Mouse (Mus musculus) spleen, postnatal 14 days (tissue): ENCODE measurements at regions not wholly inside any gene's neighbourhood (a gene's known extent, or its start where the extent isn't known, plus 50 kb on each side); places are given as distances from the start of the nearest gene placed in this dataset.

Source experiments
- DNase-seq, 2 experiments: peaks; one replicate each; pipeline ENCODE4 v3.0.0; 2021 to 2022; ENCODE audit warnings: low spot score in 2 of 2

- no peak for DNase-seq
Observed at GRCm38 (mm10) chr10:117527243-117527642, 102.1 kb upstream of the Cpm start.

GRCm38 (mm10) chr10:117526834-117527188, 102.5 kb upstream of the Cpm start:
- no peak for DNase-seq

- no peak for DNase-seq
Observed at GRCm38 (mm10) chr10:117526008-117526833, 103.1 kb upstream of the Cpm start.

GRCm38 (mm10) chr10:117525608-117526007, 103.7 kb upstream of the Cpm start:
- no peak for DNase-seq

DNA sequence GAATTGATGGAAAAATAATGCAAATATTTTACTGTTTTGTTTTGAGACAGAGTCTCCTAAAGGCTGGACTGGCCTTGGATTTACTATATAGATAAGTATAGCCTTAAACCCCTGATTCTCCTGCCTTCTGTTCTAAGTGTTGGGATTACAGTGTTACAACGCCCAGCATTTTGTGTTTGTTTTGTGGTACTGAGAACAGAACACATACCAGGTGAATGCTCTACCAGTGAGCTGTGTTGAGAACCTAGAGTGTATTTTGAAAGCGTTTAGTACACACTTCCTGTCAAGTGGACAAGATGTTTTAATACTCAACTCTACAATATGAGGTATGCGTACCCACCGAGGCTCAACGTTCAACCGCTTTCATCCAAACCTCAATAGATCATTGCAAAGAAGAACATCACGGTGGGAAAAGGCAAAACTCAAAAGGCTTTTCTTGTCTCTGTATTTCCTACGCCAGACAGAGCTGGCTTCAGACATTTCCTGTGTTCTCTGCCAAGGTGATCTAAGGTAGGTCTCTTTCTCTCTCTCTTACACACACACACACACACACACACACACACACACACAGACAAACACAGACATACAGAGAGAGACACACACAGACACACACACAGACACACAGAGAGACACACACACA, 104.3 kb upstream of the Cpm start:
- no peak for DNase-seq

GRCm38 (mm10) chr10:117524101-117524500, 105.2 kb upstream of the Cpm start:
- DNase-seq, result no peak

DNA sequence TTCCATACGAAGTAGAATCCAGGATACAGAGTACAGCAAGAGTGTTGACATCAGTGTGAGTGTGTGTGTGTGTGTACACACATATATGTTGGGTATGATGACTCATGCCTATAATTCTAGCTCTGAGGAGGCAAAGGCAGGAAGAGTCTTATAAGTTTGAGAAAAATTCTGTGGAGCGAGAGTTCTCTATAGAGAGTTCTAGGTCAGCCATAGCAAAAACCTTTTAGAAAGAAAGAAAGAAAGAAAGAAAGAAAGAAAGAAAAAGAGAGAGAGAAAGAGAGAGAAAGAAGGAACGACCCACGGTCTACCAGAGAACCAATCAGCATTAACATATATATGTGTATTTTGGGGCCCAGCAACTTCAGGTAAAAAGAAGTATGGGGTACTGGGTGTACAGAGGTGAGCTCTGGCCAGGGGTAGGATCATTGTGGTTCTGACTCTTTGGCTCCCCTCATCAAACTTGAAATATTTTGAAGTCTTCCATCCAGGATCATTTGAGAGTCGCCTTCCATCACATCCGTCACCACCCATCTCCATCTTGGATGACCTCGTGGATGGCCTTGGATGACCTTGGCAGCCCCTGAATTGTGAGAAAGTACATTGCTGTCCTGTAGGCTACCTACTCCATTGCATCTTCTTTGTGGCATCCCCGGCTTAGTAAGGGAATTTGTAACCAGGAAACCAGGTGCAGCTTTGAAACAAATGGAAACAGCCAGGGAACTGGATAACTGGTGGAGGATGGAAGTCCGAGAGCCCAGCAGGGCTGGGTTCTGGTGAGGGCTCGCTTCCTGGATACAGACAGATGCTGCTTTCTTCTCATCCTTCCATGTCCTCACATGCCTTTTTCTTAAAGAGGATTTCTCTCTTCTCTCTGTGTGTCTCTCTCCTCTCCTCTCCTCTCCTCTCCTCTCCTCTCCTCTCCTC, 106.1 kb upstream of the Cpm start:
- no peak for DNase-seq

GRCm38 (mm10) chr10:117522373-117522772, 106.9 kb upstream of the Cpm start:
- no peak for DNase-seq

- no peak for DNase-seq
Observed at GRCm38 (mm10) chr10:117521315-117522270, 107.7 kb upstream of the Cpm start.

DNA sequence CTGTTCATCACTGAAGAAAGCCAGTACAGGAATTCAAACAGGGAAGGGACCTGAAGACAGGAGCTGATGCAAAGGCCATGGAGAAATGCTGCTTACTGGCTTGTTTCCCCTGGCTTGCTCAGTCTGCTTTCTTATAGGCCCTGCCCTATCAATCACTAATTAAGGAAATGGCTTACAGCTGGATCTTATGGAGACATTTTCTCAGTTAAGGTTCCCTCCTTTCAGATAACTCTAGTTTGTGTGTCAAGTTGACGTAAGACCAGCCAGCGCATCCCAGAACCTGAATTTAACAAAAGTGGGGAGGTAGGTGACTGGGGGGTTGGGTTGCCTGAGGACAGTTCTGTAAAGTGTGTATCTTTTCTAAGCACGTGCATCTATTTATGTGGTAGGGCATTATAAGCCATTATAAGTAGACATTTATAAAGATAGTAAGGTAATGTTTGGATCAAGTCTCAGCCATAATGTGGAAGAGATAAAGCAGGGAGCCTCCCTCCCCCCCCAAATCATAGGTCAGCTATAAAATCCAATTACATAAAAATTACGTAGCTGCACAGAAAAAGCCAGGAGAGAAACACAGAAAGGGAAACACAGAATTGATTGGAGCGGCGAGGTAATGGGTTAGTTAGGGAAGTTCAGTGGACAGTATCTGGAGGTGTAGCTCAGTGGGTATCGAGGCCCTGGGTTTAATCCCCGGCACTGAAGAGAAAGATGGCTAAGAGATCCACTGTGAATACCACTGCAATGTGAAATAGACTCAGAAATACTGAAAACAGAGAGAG, 108.6 kb upstream of the Cpm start:
- no peak for DNase-seq

DNA sequence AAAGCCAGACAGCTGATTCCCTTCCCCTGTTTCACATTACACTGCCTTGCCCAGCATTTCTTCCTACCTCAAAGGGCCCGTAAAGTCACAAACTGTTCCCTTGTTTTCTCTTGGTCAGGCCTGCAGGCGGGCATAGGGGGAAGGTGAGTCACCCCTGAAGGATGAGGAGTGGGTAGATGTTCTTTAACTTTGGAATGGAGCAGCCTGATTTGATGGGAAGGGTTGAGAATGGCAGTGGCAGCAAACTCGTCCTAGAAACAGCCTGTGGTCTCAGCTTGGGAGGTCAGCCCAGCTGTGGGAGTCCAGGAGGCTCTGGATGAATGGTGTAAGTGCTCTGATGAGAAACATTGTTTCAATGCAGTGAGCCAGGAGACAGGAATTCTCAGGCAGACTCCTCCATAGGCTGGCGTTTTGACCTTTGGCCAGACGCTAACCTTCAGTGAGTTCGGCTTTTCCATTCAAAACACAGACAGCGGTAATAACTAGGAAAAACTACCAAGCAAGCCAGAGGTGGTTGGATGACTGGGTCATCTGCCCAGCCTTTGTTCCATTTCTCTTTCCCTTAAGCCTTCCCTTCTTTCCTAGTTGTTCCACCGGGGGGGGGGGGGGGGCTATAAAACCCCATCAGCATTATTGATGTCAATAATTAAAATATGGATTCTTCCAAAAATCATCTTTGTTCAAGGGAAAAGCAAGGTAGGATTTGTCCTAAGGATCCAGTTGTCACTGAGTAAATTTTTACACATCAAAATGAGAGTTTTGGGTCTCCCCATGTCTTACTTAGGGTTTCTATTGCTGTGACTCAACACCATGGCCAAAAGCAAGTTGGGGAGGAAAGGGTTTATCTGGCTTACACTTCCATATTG, 109.4 kb upstream of the Cpm start:
- DNase-seq, result no peak

GRCm38 (mm10) chr10:117518793-117519669, 110.3 kb upstream of the Cpm start:
- DNase-seq, result no peak

GRCm38 (mm10) chr10:117517800-117518770, 111.2 kb upstream of the Cpm start:
- no peak for DNase-seq

GRCm38 (mm10) chr10:117517071-117517714, 112.1 kb upstream of the Cpm start:
- no peak for DNase-seq

GRCm38 (mm10) chr10:117516510-117516909, 112.8 kb upstream of the Cpm start:
- no peak for DNase-seq

GRCm38 (mm10) chr10:117515777-117516501, 113.4 kb upstream of the Cpm start:
- no peak for DNase-seq
